Mouse (Mus musculus) olfactory bulb, adult 2 months (tissue): ENCODE results near the gene Adarb1. TPM values are rescaled to one million over a fixed set of nuclear protein-coding genes. Genes with fewer than 3 reads are reported as not detected.

Source experiments
- H3K27ac ChIP-seq: fragments of 200-500 bp; 2 replicates; pipeline ENCODE4 v1.5.1; 2012; ENCODE audit warnings: low read depth, low read length; ENCODE audit not compliant: insufficient read depth
- H3K4me1 ChIP-seq: fragments of 200-500 bp; 2 replicates; pipeline ENCODE4 v1.6.1; 2012; ENCODE audit warnings: low read length; ENCODE audit not compliant: control insufficient read depth, insufficient read depth
- H3K4me3 ChIP-seq: fragments of 200-500 bp; 2 replicates; pipeline ENCODE4 v1.5.1; 2012; ENCODE audit warnings: mild to moderate bottlenecking, low read depth, low read length, moderate library complexity; ENCODE audit not compliant: insufficient read depth
- CTCF ChIP-seq: fragments of 200-500 bp; IDR thresholded peaks from 2 replicates; pipeline ENCODE4 v1.5.1; 2012; ENCODE audit warnings: low read depth, mild to moderate bottlenecking, low read length, moderate library complexity; ENCODE audit not compliant: insufficient read depth
- POLR2A ChIP-seq: fragments of 200-500 bp; IDR thresholded peaks from 2 replicates; pipeline ENCODE4 v1.6.1; 2012; ENCODE audit warnings: mild to moderate bottlenecking, low read depth, low read length, moderate library complexity; ENCODE audit not compliant: insufficient read depth
- WGBS: fragments of 180-500 bp; shearing (Covaris S2); methylation state at CpG from one replicate; pipeline ENCODE4 v1.1.7; 2018; 5-methylcytosine and 5-hydroxymethylcytosine counted together
- polyA plus RNA-seq: library from polyadenylated mRNA; stranded (reverse); fragments of >200 nt; gene quantifications from 2 replicates; pipeline ENCODE4 v1.2.4, GENCODE M21; 2012; ENCODE audit warnings: low replicate concordance; ENCODE audit not compliant: missing spikeins, insufficient read depth, insufficient read length

Gene Adarb1
- polyA plus RNA-seq, 1 experiment = not detected

DNA sequence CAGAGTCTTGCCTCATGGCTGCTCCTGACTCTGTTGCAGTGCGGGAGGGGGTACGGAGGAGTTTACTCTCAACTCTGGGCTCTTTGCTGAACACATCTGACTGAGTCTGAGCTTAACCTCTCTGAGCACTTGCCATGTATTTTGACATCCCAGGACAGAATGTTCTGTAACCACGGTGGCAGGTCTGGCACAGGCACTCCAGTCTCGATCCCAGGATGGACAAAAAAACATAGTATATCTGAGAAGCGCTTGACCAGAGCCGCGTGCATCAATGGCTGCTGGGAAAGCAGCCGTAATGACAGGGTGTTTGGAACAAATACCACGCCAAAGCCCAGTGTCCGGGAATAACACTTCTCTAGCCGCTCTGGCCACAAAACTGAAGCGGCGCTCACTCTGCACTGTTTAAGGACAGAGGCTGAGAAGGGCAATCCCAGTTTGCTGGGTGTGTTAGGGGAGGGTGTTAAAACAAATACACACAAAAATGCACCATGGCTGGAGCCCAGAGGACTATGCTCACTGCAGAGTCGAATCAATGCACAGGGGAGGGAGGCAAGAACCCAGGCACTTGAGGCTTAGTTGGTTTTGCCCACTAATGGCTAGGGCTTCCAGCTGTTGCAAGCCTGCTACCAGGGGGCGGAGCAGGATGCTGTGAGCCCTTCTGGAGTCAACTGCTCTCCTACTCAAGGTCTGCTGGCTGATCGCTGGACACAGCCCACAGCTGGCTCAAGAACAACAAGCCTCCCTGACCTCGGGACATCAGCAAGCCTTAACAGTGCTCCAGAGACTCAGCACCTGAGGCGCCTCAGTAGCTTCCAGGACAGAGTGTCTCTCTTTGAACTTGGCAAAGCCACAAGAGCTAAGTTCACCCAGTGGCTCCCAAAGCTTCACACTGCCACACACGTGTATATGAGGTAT, 23.0 kb upstream of the Adarb1 start:
- TF ChIP-seq CTCF (no peak), POLR2A (no peak)
- no peak overlapping the region for H3K27ac ChIP-seq
- no peak overlapping the region for H3K4me3 ChIP-seq
- WGBS = 57% methylated on average over 19 of the region's 19 CpGs
- peaks cover 11% of the 10 kb centered on the region for H3K4me1 ChIP-seq

DNA sequence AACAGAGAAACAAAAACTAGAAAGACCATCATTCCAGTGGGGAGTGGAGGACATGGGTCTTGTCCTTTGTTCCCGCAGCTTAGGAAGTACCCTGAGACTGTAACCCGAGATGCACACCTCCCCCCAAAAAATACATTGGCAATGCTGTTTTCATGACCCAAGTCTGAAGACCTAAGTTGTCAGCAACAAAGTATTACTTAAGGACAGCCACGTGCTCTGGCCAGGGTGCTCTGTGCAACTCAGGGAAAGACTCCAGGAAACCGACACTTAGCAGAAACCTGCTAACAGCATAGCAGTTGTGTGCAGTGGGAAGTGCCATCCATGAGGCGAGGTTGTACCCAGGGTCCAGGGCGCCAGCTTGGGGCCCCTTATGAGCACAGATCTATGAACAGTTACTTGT, 22.2 kb upstream of the Adarb1 start:
- no peak overlapping the region for H3K27ac ChIP-seq
- no peak overlapping the region for H3K4me3 ChIP-seq
- peaks cover 18% of the 10 kb centered on the region for H3K4me1 ChIP-seq
- WGBS = 67% methylated on average over 6 of the region's 6 CpGs
- TF ChIP-seq POLR2A (no peak), CTCF (no peak)

DNA sequence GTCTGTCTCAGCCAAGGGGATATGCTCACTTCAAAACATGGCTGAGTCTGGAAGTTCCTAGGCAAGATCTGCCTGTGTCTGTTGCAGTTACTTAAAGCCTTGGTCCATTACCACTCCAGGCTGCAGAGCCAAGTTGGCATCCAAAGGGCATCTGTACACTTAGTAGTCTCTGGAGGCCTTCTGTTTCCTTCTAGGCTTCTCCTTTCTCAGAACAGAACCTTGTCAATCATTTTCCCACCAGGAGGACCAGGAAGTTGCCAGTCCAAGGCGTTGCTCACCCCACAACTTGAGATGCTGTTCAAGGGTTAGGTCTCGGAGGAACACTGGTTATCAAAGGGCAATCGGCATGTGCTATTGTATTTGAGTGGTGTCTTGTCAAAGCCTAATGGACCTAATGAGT, 21.0 kb upstream of the Adarb1 start:
- Histone ChIP-seq H3K27ac (no peak overlapping the region), H3K4me1 (peaks cover 29% of the 10 kb centered on the region), H3K4me3 (no peak overlapping the region)
- TF ChIP-seq CTCF (no peak), POLR2A (no peak)
- WGBS = 82% methylated on average over 3 of the region's 3 CpGs

DNA sequence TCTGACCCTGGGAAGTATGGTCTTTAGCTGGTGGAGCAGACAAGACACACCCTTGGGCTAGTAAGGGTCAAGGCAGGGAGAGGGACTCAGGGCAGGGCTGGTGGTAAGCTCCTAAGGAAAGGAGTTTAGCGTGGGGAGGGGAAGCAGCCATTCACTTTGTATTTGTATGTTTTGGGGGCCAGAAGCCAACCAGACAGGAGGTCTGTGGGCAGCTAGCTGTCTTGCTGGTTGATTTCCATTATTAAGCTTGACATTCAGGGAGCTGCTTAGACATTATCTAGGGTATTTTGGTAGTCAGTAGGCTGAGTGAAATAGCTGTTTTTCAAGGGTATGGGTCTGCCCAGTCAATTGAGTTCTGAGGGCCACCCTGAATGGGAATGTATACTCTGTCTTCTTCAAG, 20.0 kb upstream of the Adarb1 start:
- no peak overlapping the region for H3K4me3 ChIP-seq
- peaks cover 36% of the 10 kb centered on the region for H3K4me1 ChIP-seq
- H3K27ac ChIP-seq = no peak overlapping the region
- WGBS = 45% methylated on average over 1 of the region's 1 CpGs
- TF ChIP-seq POLR2A (no peak), CTCF (no peak)

DNA sequence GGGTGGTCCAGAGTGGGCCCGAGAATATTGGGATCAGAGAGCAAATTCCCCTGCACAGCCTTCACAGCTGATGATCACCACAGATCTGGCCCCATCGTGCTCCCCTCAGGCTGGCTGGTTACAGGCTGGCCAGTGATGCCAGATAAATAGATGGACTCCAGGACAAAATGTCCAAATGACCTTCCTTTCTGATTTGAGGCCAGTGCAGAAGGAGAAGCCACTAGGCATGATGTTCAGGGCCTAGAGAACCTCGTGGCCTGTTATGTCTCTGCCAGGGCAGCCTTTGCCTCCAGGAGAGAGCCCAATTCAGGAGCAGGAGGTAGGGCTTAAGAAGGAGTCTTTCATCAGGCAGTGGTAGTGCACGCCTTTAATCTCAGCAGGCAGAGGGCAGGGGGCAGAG, 17.3 kb upstream of the Adarb1 start:
- no peak for TF ChIP-seq CTCF
- TF ChIP-seq POLR2A = no peak
- 60% methylated on average over 4 of the region's 4 CpGs for WGBS
- Histone ChIP-seq H3K27ac (peak overlapping the region; percentile 93), H3K4me3 (no peak overlapping the region), H3K4me1 (peaks cover 41% of the 10 kb centered on the region)

DNA sequence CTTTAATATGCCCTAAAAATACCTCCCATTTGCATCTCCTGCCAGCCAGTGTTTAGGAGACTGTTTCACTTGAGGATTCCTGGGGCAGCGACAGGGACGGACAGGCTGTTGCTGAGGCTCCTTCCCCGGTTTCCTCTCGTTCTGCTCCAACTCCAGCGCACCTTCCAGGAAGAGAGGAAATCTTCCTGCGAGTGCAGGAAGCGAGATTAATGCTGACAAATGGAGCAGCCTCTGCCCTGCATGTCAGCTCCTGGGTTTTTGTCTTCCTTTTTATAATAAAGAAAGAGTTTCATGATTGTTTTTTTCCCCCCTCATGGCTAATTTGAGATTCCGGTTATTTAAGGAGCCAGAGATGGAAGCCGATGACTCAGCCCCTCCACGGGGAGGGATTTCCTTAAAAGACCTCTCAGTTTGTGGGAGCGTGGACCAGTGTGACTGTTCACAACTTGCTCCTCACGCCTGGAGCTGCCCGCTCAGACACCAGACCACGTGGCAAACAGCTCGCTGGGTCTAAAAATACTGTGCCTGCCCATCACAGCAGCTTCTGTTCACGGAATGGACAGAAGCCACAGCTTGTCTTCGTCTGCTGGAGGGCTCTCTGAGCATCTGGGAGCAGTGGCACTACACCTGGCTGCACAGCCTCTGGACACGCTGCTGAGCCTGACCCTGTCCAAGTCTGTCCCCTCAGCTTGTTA, 16.5 kb upstream of the Adarb1 start:
- Histone ChIP-seq H3K27ac (peak overlapping the region; percentile 93), H3K4me3 (peak overlapping the region; percentile 22; the same call in 1 of the 2 replicates), H3K4me1 (peaks cover 41% of the 10 kb centered on the region)
- 7% methylated on average over 18 of the region's 18 CpGs for WGBS
- no peak for TF ChIP-seq CTCF

DNA sequence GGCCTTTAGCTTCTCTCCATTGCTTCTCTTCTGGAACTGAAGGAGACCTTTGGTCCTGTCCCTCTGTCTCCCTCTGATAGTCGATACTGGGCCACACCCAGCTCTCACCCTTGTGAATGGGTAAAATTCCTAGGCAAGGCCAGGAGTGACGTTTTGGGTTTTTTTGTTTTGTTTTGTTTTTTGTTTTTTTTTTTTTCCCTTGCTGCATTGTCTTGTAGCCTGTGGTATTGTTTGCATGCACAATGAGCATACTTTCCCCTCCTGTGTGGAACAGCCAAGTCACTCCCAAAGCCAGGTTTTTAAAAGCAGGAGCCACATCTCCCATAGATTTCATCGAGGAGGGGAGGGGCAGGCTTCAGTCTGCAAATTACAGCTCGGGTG, 16.0 kb upstream of the Adarb1 start:
- 10% methylated on average over 4 of the region's 4 CpGs for whole genome bisulfite sequencing
- Histone ChIP-seq H3K27ac (peak overlapping the region; percentile 93), H3K4me1 (peaks cover 41% of the 10 kb centered on the region), H3K4me3 (peak overlapping the region; percentile 22; the same call in 1 of the 2 replicates)
- TF ChIP-seq CTCF = no peak
- TF ChIP-seq POLR2A = no peak

DNA sequence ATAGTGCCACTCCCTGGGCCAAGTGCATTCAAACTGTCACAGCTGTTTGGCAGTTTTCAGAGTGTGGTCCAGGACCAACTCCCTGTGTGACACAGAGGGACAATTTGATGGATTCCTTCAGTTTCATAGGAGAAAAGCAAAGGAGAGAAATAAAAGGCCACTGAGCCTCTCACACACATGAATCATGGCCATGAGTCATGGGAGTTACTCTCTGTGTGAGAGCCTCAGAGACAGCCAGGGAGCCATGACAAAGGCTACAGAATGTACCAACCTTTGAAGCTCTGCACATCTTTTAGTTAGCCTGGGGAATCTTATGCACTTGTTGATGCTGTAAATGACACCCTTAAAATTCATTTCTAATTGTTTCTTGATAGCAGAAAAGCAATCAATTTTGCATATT, 12.7 kb upstream of the Adarb1 start:
- Histone ChIP-seq H3K4me1 (peaks cover 36% of the 10 kb centered on the region), H3K4me3 (no peak overlapping the region), H3K27ac (peak overlapping the region; percentile 54; the same call in 1 of the 2 replicates)
- no peak for TF ChIP-seq CTCF
- TF ChIP-seq POLR2A = no peak

DNA sequence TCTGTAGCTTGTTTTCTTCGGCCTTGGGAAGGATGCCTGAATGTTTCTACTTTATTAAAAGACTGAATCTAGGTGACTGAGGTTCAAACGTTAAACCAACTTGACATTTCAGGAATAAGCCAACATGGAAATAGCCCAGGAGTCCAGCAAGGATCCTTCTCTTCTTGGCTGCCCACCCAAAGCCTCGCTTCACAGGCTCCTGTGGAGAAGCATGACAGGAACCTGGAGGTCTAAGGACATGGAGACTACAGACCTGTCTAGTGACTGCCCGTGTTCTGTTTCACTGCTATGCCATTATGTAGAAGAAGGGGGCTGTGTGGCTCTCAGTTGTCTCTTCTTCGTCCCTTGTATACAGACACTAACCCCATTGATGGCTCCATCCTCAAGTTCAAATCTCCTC, 11.9 kb upstream of the Adarb1 start:
- WGBS = 88% methylated on average over 5 of the region's 5 CpGs
- TF ChIP-seq CTCF = no peak
- no peak for TF ChIP-seq POLR2A
- Histone ChIP-seq H3K4me1 (peaks cover 28% of the 10 kb centered on the region), H3K4me3 (no peak overlapping the region), H3K27ac (no peak overlapping the region)
